Mouse (Mus musculus) limb, embryonic 13.5 days (tissue): ENCODE results near the gene Tex21. TPM values are rescaled to one million over a fixed set of nuclear protein-coding genes. Genes with fewer than 3 reads are reported as not detected.

Experiments
- ATAC-seq: fragments of 200-750 bp; cut with Nextera tagmentation; 2 replicates; pipeline ENCODE4 v1.8.0; 2017; ENCODE audit warnings: low read depth, moderate number of reproducible peaks, moderate TSS enrichment; ENCODE audit not compliant: low FRiP score
- H3K27ac ChIP-seq: fragments of 300-500 bp; sonication (generic); 2 replicates; pipeline ENCODE4 v1.5.1; 2015; ENCODE audit warnings: inconsistent platforms, mild to moderate bottlenecking, moderate library complexity
- H3K27me3 ChIP-seq: fragments of 300-500 bp; sonication (generic); 2 replicates; pipeline ENCODE4 v1.6.1; 2015; ENCODE audit warnings: mild to moderate bottlenecking, inconsistent platforms
- H3K36me3 ChIP-seq: fragments of 300-500 bp; sonication (generic); 2 replicates; pipeline ENCODE4 v1.6.1; 2015; ENCODE audit warnings: inconsistent platforms, mild to moderate bottlenecking, moderate library complexity
- H3K4me1 ChIP-seq: fragments of 300-500 bp; sonication (generic); 2 replicates; pipeline ENCODE4 v1.6.1; 2015; ENCODE audit warnings: inconsistent platforms
- H3K4me2 ChIP-seq: fragments of 300-500 bp; sonication (generic); replicated peaks from 2 replicates; pipeline ENCODE4 v1.6.1; 2015; ENCODE audit warnings: inconsistent platforms, mild to moderate bottlenecking, moderate library complexity
- H3K4me3 ChIP-seq: fragments of 300-500 bp; sonication (generic); 2 replicates; pipeline ENCODE4 v1.5.1; 2015; ENCODE audit warnings: moderate library complexity, mild to moderate bottlenecking, inconsistent platforms
- H3K9ac ChIP-seq: fragments of 300-500 bp; sonication (generic); 2 replicates; pipeline ENCODE4 v1.6.1; 2015; ENCODE audit warnings: mild to moderate bottlenecking, inconsistent platforms
- H3K9me3 ChIP-seq: fragments of 300-500 bp; sonication (generic); 2 replicates; pipeline ENCODE4 v1.6.1; 2016; ENCODE audit warnings: inconsistent platforms
- WGBS: fragments of 180-500 bp; shearing (Covaris S2); methylation state at CpG from one replicate; pipeline ENCODE4 v1.1.7; 2015; 5-methylcytosine and 5-hydroxymethylcytosine counted together
- polyA plus RNA-seq: library from polyadenylated mRNA; unstranded; fragments of >200 nt; fragmentation: Nextera tagmentation; extraction: Ambion mirVana; gene quantifications from 2 replicates; pipeline ENCODE4 v1.2.1, GENCODE M21; 2015

Tex21 gene
- polyA plus RNA-seq, 1 experiment from 2014 or later = 0.27 TPM

GRCm38 (mm10) chr12:76272610-76273524 lies 26.3 kb upstream of the Tex21 start:
- no peak overlapping the region for H3K4me2 ChIP-seq
- H3K27me3 ChIP-seq = no peaks in the 10 kb centered on the region
- no peak overlapping the region for H3K4me3 ChIP-seq
- no peak overlapping the region for H3K27ac ChIP-seq
- no peak overlapping the region for H3K9ac ChIP-seq
- no peaks in the 10 kb centered on the region for H3K4me1 ChIP-seq
- ATAC-seq = no peak
- H3K36me3 ChIP-seq = peaks cover 28% of the 10 kb centered on the region
- no peaks in the 10 kb centered on the region for H3K9me3 ChIP-seq
- WGBS = 89% methylated on average over 10 of the region's 10 CpGs

DNA sequence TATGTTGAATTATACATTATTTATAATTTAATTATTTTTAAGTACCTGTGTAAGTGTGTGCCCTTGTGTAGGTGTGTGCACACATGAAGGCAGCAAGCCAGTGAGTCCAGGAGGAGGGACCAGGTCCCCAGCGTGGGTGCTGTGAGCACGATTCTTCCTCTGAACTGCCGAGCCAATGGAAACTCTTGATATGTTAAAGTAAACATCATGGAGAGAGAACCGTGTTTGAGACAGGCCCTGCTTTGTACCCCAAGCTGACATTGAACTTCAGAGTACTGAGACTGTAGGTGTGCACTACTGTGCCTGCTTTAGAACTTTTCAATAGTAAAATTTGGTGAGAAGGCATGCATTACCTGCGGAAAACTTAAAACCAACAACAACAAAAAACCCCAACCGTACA lies 25.0 kb upstream of the Tex21 start:
- no peaks in the 10 kb centered on the region for H3K4me1 ChIP-seq
- no peaks in the 10 kb centered on the region for H3K27me3 ChIP-seq
- H3K4me2 ChIP-seq = no peak overlapping the region
- no peak overlapping the region for H3K4me3 ChIP-seq
- 85% methylated on average over 6 of the region's 6 CpGs for WGBS
- no peak overlapping the region for H3K27ac ChIP-seq
- H3K9ac ChIP-seq = no peak overlapping the region
- no peaks in the 10 kb centered on the region for H3K9me3 ChIP-seq
- no peak for ATAC-seq
- H3K36me3 ChIP-seq = peaks cover 25% of the 10 kb centered on the region

DNA sequence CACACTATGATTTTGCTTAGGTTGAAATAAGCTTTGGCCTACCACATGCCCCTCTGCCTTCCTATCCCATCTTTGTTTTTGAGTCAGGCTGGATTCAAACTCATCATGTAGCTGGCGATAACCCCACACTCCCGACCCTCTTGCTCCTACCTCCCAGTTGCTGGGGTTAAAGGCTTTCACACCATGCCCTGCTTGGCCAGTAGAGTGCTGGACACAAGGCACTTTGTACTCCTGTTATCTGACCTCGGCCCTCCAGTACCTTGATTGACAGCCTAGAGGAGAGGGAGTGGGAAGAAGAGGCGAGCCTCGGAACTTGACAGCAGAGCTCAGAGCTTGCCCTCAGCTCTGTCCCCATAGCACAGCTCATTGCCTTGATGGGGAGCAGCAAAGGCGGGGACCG lies 22.6 kb upstream of the Tex21 start:
- 82% methylated on average over 7 of the region's 7 CpGs for WGBS
- Histone ChIP-seq H3K4me2 (no peak overlapping the region), H3K4me3 (no peak overlapping the region), H3K27ac (no peak overlapping the region), H3K36me3 (peaks cover 29% of the 10 kb centered on the region), H3K27me3 (no peaks in the 10 kb centered on the region), H3K9me3 (no peaks in the 10 kb centered on the region), H3K4me1 (no peaks in the 10 kb centered on the region), H3K9ac (no peak overlapping the region)
- no peak for ATAC-seq

GRCm38 (mm10) chr12:76268686-76269085 lies 22.1 kb upstream of the Tex21 start:
- no peak for ATAC-seq
- Histone ChIP-seq H3K9me3 (no peaks in the 10 kb centered on the region), H3K27ac (no peak overlapping the region), H3K4me2 (no peak overlapping the region), H3K27me3 (no peaks in the 10 kb centered on the region), H3K36me3 (peaks cover 29% of the 10 kb centered on the region), H3K9ac (no peak overlapping the region), H3K4me1 (no peaks in the 10 kb centered on the region), H3K4me3 (no peak overlapping the region)
- 82% methylated on average over 10 of the region's 10 CpGs for WGBS

DNA sequence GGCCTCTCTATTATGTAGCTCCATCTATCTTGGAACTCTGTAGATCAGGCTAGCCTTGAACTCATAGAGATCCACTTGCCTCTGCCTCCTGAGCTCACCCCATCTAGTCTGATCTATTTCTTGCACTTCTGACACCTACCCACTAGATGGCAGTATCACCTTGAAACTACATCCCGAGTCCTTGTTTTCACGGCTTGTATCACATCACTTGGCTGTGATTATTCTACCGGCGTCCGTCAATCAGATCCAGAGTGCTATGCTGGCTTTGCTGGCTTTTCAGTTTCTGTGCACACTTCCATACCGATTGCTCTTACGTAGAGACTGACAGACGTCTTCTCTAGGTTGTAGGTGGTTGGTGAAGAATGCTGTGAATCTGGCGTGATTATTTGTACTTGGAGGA lies 20.3 kb upstream of the Tex21 start:
- Histone ChIP-seq H3K9me3 (no peaks in the 10 kb centered on the region), H3K27me3 (no peaks in the 10 kb centered on the region), H3K36me3 (peaks cover 18% of the 10 kb centered on the region), H3K4me2 (no peak overlapping the region), H3K27ac (no peak overlapping the region), H3K4me3 (no peak overlapping the region), H3K9ac (no peak overlapping the region), H3K4me1 (no peaks in the 10 kb centered on the region)
- WGBS = 86% methylated on average over 9 of the region's 9 CpGs
- no peak for ATAC-seq

DNA sequence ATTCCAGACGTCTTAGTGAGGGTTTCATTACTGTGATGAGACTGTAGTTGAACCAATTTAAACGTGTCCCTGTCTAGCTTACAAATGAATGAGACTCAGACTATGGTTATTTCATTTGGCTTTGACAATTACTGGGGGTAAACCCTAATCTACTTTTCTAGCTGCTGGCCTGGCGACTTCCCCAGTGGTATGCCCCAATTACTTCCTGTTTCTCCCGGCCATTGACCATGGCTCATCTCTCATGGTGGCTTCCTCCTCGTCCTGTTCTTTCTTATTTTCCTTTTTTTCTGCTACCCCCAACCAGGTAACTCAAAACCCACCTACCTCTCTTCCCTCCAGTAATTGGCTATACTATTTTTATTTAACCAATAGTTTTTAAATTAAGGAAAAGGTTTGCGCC lies 18.5 kb upstream of the Tex21 start:
- Histone ChIP-seq H3K4me2 (no peak overlapping the region), H3K9me3 (no peaks in the 10 kb centered on the region), H3K36me3 (peaks cover 4% of the 10 kb centered on the region), H3K4me1 (no peaks in the 10 kb centered on the region), H3K27ac (no peak overlapping the region), H3K4me3 (no peak overlapping the region), H3K27me3 (no peaks in the 10 kb centered on the region), H3K9ac (no peak overlapping the region)
- 80% methylated on average over 6 of the region's 6 CpGs for WGBS
- no peak for ATAC-seq

DNA sequence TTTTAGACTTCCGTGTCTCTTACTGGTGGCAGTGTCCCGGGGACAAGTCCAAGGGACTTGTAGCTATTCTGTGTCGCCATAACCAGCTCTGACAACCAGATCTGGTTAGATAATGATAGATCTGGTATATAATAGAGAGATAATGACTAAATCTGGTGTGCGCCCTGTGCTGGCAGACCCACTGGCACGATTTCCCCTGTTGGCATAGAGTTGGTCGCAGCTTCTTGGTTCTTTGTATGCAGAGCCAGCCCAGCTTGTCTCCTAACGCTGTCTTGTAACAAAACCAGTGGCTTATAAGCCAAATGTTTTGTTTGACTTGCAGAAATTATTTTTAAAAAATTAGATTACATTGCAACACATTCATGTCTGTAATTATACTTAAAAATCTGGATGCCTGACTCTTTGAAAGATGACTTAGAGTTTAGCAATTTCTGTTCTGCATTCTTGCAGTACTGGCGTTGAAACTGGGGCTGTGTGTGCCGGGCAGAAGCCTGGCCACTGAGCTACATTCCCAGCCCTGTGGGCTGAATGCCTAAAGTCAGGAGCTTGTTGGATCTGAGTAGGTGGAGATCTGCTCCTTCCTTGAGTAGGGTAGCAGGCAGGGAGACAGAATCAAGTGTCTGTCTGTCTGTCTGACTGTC lies 17.9 kb upstream of the Tex21 start:
- no peaks in the 10 kb centered on the region for H3K27me3 ChIP-seq
- H3K9me3 ChIP-seq = no peaks in the 10 kb centered on the region
- H3K27ac ChIP-seq = no peak overlapping the region
- no peak overlapping the region for H3K4me3 ChIP-seq
- no peak overlapping the region for H3K4me2 ChIP-seq
- no peak overlapping the region for H3K9ac ChIP-seq
- H3K36me3 ChIP-seq = peaks cover 4% of the 10 kb centered on the region
- H3K4me1 ChIP-seq = no peaks in the 10 kb centered on the region
- WGBS = 91% methylated on average over 9 of the region's 9 CpGs
- ATAC-seq = no peak

DNA sequence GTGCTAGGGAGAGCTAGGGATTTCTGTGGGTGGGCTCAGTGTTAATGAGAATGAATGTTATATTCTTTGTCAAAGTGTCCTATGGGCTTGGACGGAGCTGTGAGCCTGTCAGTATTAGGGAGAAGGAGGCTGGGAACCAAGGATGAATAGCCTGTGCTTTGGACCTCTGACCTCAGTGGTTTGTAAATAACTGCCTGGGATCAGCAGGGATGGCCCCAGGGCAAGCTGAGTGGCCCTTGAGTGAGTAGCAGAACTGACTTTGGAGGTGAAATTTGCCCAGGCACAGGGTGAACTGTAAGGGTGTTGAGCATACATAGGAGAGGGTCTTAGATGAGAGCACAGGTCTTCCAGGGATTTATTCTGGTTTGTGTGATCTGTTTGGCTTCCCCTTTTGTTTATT lies 17.3 kb upstream of the Tex21 start:
- no peak for ATAC-seq
- Histone ChIP-seq H3K9me3 (no peaks in the 10 kb centered on the region), H3K27ac (no peak overlapping the region), H3K27me3 (no peaks in the 10 kb centered on the region), H3K36me3 (peaks cover 4% of the 10 kb centered on the region), H3K9ac (no peak overlapping the region), H3K4me2 (no peak overlapping the region), H3K4me3 (no peak overlapping the region), H3K4me1 (no peaks in the 10 kb centered on the region)
- 65% methylated on average over 1 of the region's 1 CpGs for WGBS

GRCm38 (mm10) chr12:76262918-76263317 lies 16.4 kb upstream of the Tex21 start:
- ATAC-seq = no peak
- H3K4me3 ChIP-seq = no peak overlapping the region

GRCm38 (mm10) chr12:76261556-76261955 lies 15.0 kb upstream of the Tex21 start:
- Histone ChIP-seq H3K4me1 (peaks cover 4% of the 10 kb centered on the region), H3K4me3 (no peak overlapping the region), H3K27ac (no peak overlapping the region), H3K9me3 (no peaks in the 10 kb centered on the region), H3K27me3 (no peaks in the 10 kb centered on the region), H3K4me2 (no peak overlapping the region), H3K9ac (no peak overlapping the region), H3K36me3 (peaks cover 4% of the 10 kb centered on the region)
- no peak for ATAC-seq
- WGBS = 90% methylated on average over 4 of the region's 4 CpGs

More at GRCm38 (mm10) chr12:76262918-76263317, 16.4 kb upstream of the Tex21 start:
- Histone ChIP-seq H3K9me3 (no peaks in the 10 kb centered on the region), H3K27ac (no peak overlapping the region), H3K4me1 (no peaks in the 10 kb centered on the region), H3K4me2 (no peak overlapping the region), H3K9ac (no peak overlapping the region), H3K36me3 (peaks cover 4% of the 10 kb centered on the region), H3K27me3 (no peaks in the 10 kb centered on the region)
- 90% methylated on average over 4 of the region's 4 CpGs for WGBS

DNA sequence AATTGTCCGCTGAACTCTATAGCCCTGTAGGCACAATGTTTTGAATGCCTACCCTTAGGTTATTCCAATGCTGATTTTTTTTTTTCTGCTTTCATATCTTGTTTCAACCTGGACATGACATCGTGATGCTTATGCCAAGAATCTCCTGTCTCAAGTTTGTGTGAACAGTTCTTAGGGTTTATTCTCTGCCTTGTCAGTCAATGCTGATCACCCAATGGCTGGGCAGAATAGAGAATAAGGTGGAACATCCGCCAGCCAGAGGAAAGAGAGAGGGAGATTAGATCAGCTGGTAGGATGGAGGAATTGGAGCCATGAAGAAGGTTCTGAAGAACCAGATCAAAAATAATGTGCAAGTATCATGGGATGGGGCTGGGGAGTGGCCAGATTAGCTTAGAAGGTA lies 14.1 kb upstream of the Tex21 start:
- ATAC-seq = no peak
- H3K4me3 ChIP-seq = no peak overlapping the region
- WGBS = 86% methylated on average over 3 of the region's 3 CpGs
- no peaks in the 10 kb centered on the region for H3K9me3 ChIP-seq
- no peaks in the 10 kb centered on the region for H3K27me3 ChIP-seq
- no peak overlapping the region for H3K9ac ChIP-seq
- H3K36me3 ChIP-seq = no peaks in the 10 kb centered on the region
- H3K4me2 ChIP-seq = no peak overlapping the region
- peaks cover 13% of the 10 kb centered on the region for H3K4me1 ChIP-seq
- no peak overlapping the region for H3K27ac ChIP-seq

DNA sequence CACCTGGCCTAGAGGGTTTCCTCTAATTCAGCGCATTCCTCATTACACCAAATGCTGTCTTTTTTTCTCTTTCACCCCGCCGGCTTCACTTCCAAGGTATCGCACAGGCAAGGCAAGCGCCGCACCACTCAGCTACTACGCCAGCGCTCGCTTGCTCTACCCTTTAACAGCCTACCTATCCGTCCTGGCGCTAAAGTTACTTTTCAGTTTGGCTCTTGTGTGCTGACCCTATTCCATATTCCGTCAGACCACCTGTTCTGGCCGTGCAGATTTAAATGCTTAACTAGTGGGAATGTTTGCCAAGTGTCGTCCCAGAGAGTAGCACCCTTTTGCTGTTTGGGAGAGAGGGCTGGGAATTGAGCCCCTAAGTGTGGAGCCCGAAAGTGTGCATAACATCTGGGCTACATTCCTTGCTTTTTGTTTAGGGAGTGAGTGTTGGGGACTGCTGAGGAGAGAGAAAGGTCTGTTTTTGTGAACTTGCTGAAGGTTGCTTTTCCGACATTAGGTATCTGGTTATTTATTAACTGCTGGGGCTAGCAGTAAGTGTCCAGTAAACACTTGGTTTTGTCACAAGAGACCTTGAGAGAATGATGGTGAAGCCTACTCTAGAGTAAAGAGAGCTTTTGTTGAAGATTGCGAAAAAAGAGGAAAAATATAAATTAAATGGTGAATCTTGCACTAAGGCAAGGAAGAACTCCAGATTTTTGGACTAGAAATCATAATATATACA lies 9.7 kb upstream of the Tex21 start:
- H3K27ac ChIP-seq = no peak overlapping the region
- WGBS = 7% methylated on average over 17 of the region's 17 CpGs
- H3K4me2 ChIP-seq = peak overlapping the region; percentile 86
- H3K4me3 ChIP-seq = peak overlapping the region; percentile 68
- no peaks in the 10 kb centered on the region for H3K27me3 ChIP-seq
- peak overlapping the region; percentile 74 for H3K9ac ChIP-seq
- H3K9me3 ChIP-seq = no peaks in the 10 kb centered on the region
- H3K4me1 ChIP-seq = peaks cover 19% of the 10 kb centered on the region
- no peak for ATAC-seq
- no peaks in the 10 kb centered on the region for H3K36me3 ChIP-seq
